Mouse (Mus musculus): ENCODE data around the gene Bclaf3. TPM values are rescaled to one million over a fixed set of nuclear protein-coding genes. Genes with fewer than 3 reads are reported as not detected.

Bclaf3 gene
- polyA plus RNA-seq (2012; rRNA removed; ENCODE audit: low replicate concordance): 2.1 and 4.8 TPM in 2 replicates

GRCm38 (mm10) chrX:159526388-159526787 is at the start of gene Bclaf3:
Bclaf3 (plus strand) TSS chrX:159526688.

GRCm38 (mm10) chrX:159626907-159627587 is 100.6 kb downstream of the Bclaf3 start, which contains the start of gene Sh3kbp1:
Sh3kbp1 (plus strand) TSS chrX:159627272.

Other genes with a start within 250 kb of the Bclaf3 start
- 40.9 and 61.0 TPM in 2 replicates for gene Eif1ax, start 154.5 kb upstream of the Bclaf3 start, polyA plus RNA-seq (2012; rRNA removed; ENCODE audit: low replicate concordance)
- 0.09 and 0.10 TPM in 2 replicates for gene Map7d2, start 112.1 kb upstream of the Bclaf3 start, polyA plus RNA-seq (2012; rRNA removed; ENCODE audit: low replicate concordance)
- 22.2 and 40.9 TPM in 2 replicates for gene Sh3kbp1, start 100.6 kb downstream of the Bclaf3 start, polyA plus RNA-seq (2012; rRNA removed; ENCODE audit: low replicate concordance)